Mouse (Mus musculus) B cell, adult 2 months (primary cell): ENCODE data around the gene Cbx4.
A peak's percentile ranks its signal among the peaks of the same experiment; 100 is the strongest.

Experiments used
- DNase-seq, 2 experiments: peaks; one replicate each; pipeline ENCODE4 v3.0.0; 2022

Cbx4 gene

GRCm38 (mm10) chr11:119084446-119085278 lies 1.4 kb downstream of the Cbx4 start:
- DNase-seq: peak; percentile 40 to 43

- peak; percentile 57 to 58 for DNase-seq
Observed at GRCm38 (mm10) chr11:119083724-119084445, 2.1 kb downstream of the Cbx4 start.

GRCm38 (mm10) chr11:119082638-119083599 lies 3.1 kb downstream of the Cbx4 start:
- peak in 1 of 2 experiments; percentile 28 for DNase-seq

- DNase-seq: peak; percentile 81 to 82
Observed at GRCm38 (mm10) chr11:119081839-119082637, 4.0 kb downstream of the Cbx4 start.

- no peak for DNase-seq
Observed at GRCm38 (mm10) chr11:119081148-119081838, 4.7 kb downstream of the Cbx4 start.

- DNase-seq: no peak
Observed at GRCm38 (mm10) chr11:119080461-119081147, 5.4 kb downstream of the Cbx4 start.

GRCm38 (mm10) chr11:119079445-119079837 lies 6.6 kb downstream of the Cbx4 start:
- DNase-seq: no peak

- no peak for DNase-seq
Observed at GRCm38 (mm10) chr11:119078691-119079444, 7.2 kb downstream of the Cbx4 start.

GRCm38 (mm10) chr11:119077755-119078154 lies 8.3 kb downstream of the Cbx4 start:
- no peak for DNase-seq

- peak; percentile 46 to 55 for DNase-seq
Observed at GRCm38 (mm10) chr11:119075805-119076204, 10.2 kb downstream of the Cbx4 start.

GRCm38 (mm10) chr11:119073876-119074433 lies 12.1 kb downstream of the Cbx4 start:
- DNase-seq: no peak

GRCm38 (mm10) chr11:119072986-119073385 lies 13.0 kb downstream of the Cbx4 start:
- DNase-seq: no peak

GRCm38 (mm10) chr11:119072239-119072638 lies 13.8 kb downstream of the Cbx4 start:
- DNase-seq: no peak

- no peak for DNase-seq
Observed at GRCm38 (mm10) chr11:119066841-119067240, 19.2 kb downstream of the Cbx4 start.

GRCm38 (mm10) chr11:119059256-119059655 lies 26.8 kb downstream of the Cbx4 start:
- DNase-seq: peak; percentile 41 to 46

- DNase-seq: peak; percentile 32 to 47
Observed at GRCm38 (mm10) chr11:119058041-119058995, 27.7 kb downstream of the Cbx4 start.

- DNase-seq: no peak
Observed at GRCm38 (mm10) chr11:119057291-119057690, 28.7 kb downstream of the Cbx4 start.
